Mouse (Mus musculus) Patski (cell line): ENCODE results near the gene Rufy4. TPM values are rescaled to one million over a fixed set of nuclear protein-coding genes. Genes with fewer than 3 reads are reported as not detected.

Experiments used
- ATAC-seq: fragments of 100-300 bp; one replicate; pipeline ENCODE4 v1.8.0; 2021
- CTCF ChIA-PET: fragments of 350-600 bp; sonication (Branson Sonifier 250); formaldehyde crosslinking; loops from one replicate; lab custom pipeline; 2022; ENCODE audit warnings: inconsistent platforms; lab: Charles Lee
- POLR2A ChIA-PET: fragments of 350-600 bp; sonication (Branson Sonifier 250); formaldehyde crosslinking; loops from one replicate; lab custom pipeline; 2022; ENCODE audit warnings: antibody characterized with exemption, inconsistent platforms; lab: Charles Lee
- DNase-seq: peaks from one replicate; pipeline ENCODE4 v3.0.0-alpha.2; 2011; ENCODE audit warnings: low read depth, low spot score
- H3K27me3 ChIP-seq: fragments of 371-371 bp; one replicate; pipeline ENCODE4 v1.5.1; 2021
- CTCF ChIP-seq: fragments of 100-300 bp; IDR thresholded peaks from one replicate; pipeline ENCODE4 v1.5.1; 2021
- in situ Hi-C: fragments of 300-500 bp; cut with MboI; formaldehyde crosslinking; loops from 3 replicates; pipeline ENCODE4 v1.11.1; 2018; ENCODE audit warnings: low pct_unique_long_range_greater_than_20kb, mixed read lengths
- polyA plus RNA-seq: library from polyadenylated mRNA; unstranded; gene quantifications from one replicate; pipeline ENCODE4 v1.2.3, GENCODE M21; 2021

Gene Rufy4
- polyA plus RNA-seq, 1 experiment from 2014 or later, result 0.72 TPM

DNA sequence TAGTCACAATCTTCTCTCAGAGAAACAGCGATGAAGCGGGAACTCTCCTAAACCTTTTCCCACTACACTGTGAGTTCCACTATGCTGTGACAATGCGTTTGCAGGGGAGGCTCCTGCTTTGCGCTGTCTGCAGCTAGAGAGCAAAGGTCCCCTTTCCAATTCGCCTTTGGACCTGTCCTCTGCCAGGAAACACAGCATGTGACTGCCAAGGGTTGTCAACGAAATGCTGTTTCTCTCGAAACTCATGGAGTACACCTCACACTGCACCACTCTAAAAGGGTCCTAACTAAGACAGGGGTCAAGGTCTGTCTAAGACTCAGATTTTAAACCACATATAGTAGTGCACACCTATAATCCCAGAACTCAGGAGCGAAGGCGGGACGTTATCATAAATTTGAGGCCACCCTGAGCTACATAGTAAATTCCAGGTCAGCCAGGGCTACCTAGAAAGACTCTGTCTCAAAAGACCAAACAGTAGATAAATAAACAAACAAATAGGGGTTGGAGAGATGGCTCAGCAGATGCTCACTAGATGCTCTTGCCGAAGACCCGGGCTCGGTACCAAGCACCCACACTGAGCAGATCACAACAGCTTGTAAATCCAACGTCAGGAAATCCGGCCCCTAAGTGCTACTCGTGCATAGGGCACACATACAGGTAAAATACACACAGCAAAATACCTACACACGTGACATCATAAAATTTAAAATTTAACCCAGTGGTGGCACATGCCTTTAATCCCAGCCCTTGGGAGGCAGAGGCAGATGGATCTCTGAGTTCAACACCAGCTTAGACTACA lies 71.5 kb downstream of the Rufy4 start:
- ATAC-seq (no peak), DNase-seq (no peak)
- no peaks in the 10 kb centered on the region for H3K27me3 ChIP-seq
- CTCF ChIA-PET, result interaction anchor here (0.9 kb wide), 1 partner anchor 165 kb away, joined by 3 read pairs; the partner anchor contains the start of gene Catip
- TF ChIP-seq CTCF, result no peak
- POLR2A ChIA-PET, result interaction anchor here (0.5 kb wide), 1 partner anchor 291 kb away, joined by 4 read pairs; no protein-coding TSS in a partner anchor
- in situ Hi-C loops, result no loop called here

Other genes with a start within 250 kb of the Rufy4 start
- gene Tns1, start 1.1 kb upstream of the Rufy4 start, polyA plus RNA-seq, result 393 TPM
- gene Cxcr2, start 28.4 kb downstream of the Rufy4 start, polyA plus RNA-seq, result 0.01 TPM
- gene Cxcr1, start 69.1 kb downstream of the Rufy4 start, polyA plus RNA-seq, result not detected
- 419 TPM for gene Arpc2, start 110.5 kb downstream of the Rufy4 start, polyA plus RNA-seq
- 1.7 TPM for gene Gpbar1, start 153.0 kb downstream of the Rufy4 start, polyA plus RNA-seq
- gene Aamp, start 159.2 kb downstream of the Rufy4 start, polyA plus RNA-seq, result 257 TPM
- gene Pnkd, start 159.4 kb downstream of the Rufy4 start, polyA plus RNA-seq, result 158 TPM
- 28.0 TPM for gene Tmbim1, start 180.1 kb downstream of the Rufy4 start, polyA plus RNA-seq
- 2.2 TPM for gene Catip, start 236.6 kb downstream of the Rufy4 start, polyA plus RNA-seq
- gene Slc11a1, start 249.7 kb downstream of the Rufy4 start, polyA plus RNA-seq, result 0.10 TPM